Mouse (Mus musculus) heart, embryonic 11.5 days (tissue): Measurements from ENCODE around the gene Anapc15. TPM values are rescaled to one million over a fixed set of nuclear protein-coding genes. Genes with fewer than 3 reads are reported as not detected.

Experiments used
- ATAC-seq: fragments of 200-750 bp; cut with Nextera tagmentation; replicated peaks from 2 replicates; pipeline ENCODE4 v1.8.0; 2017; ENCODE audit warnings: moderate library complexity; ENCODE audit not compliant: insufficient number of reproducible peaks, low FRiP score, low TSS enrichment
- H3K27ac ChIP-seq: fragments of 300-500 bp; sonication (generic); 2 replicates; pipeline ENCODE4 v1.5.1; 2014; ENCODE audit warnings: mild to moderate bottlenecking, low read depth, low read length
- H3K27me3 ChIP-seq: fragments of 300-500 bp; sonication (generic); 2 replicates; pipeline ENCODE4 v1.6.1; 2014; ENCODE audit warnings: mild to moderate bottlenecking, low read length, mixed read lengths; ENCODE audit not compliant: control insufficient read depth, insufficient read depth
- H3K36me3 ChIP-seq: fragments of 300-500 bp; sonication (generic); 2 replicates; pipeline ENCODE4 v1.6.1; 2014; ENCODE audit warnings: mild to moderate bottlenecking, low read length, moderate library complexity, mixed read lengths; ENCODE audit not compliant: control insufficient read depth, insufficient read depth
- H3K4me1 ChIP-seq: fragments of 300-500 bp; sonication (generic); 2 replicates; pipeline ENCODE4 v1.6.1; 2014; ENCODE audit warnings: low read length; ENCODE audit not compliant: control insufficient read depth, insufficient read depth
- H3K4me2 ChIP-seq: fragments of 300-500 bp; sonication (generic); 2 replicates; pipeline ENCODE4 v1.6.1; 2014; ENCODE audit warnings: mild to moderate bottlenecking, moderate library complexity
- H3K4me3 ChIP-seq: fragments of 300-500 bp; sonication (generic); 2 replicates; pipeline ENCODE4 v1.5.1; 2014; ENCODE audit warnings: low read depth, low read length
- H3K9ac ChIP-seq: fragments of 300-500 bp; sonication (generic); 2 replicates; pipeline ENCODE4 v1.6.1; 2014; ENCODE audit warnings: mild to moderate bottlenecking, low read depth, low read length, moderate library complexity
- H3K9me3 ChIP-seq: fragments of 300-500 bp; sonication (generic); replicated peaks from 2 replicates; pipeline ENCODE4 v1.6.1; 2016; ENCODE audit warnings: low read length; ENCODE audit not compliant: control insufficient read depth
- WGBS: fragments of 180-500 bp; shearing (Covaris S2); extraction: QIAGEN DNeasy Blood & Tissue Kit; methylation state at CpG from one replicate; pipeline ENCODE4 v1.1.7; 2014; ENCODE audit not compliant: insufficient replicate concordance; 5-methylcytosine and 5-hydroxymethylcytosine counted together
- polyA plus RNA-seq: library from polyadenylated mRNA; unstranded; fragments of >200 nt; fragmentation: Nextera tagmentation; extraction: Ambion mirVana; gene quantifications from 2 replicates; pipeline ENCODE4 v1.2.1, GENCODE M21; 2014

Gene Anapc15
- polyA plus RNA-seq, 1 experiment from 2014 or later: 73.3 TPM

GRCm38 (mm10) chr7:101862291-101862690 lies 1.2 kb upstream of the Anapc15 start:
- no peaks in the 10 kb centered on the region for H3K27me3 ChIP-seq
- H3K9me3 ChIP-seq: no peaks in the 10 kb centered on the region
- H3K4me2 ChIP-seq: no peak overlapping the region
- no peaks in the 10 kb centered on the region for H3K4me1 ChIP-seq
- no peak overlapping the region for H3K27ac ChIP-seq
- H3K9ac ChIP-seq: no peak overlapping the region
- 57% methylated on average over 3 of the region's 3 CpGs for WGBS
- no peak for ATAC-seq
- no peak overlapping the region for H3K4me3 ChIP-seq
- H3K36me3 ChIP-seq: no peaks in the 10 kb centered on the region

- no peak overlapping the region for H3K4me3 ChIP-seq
- no peak overlapping the region for H3K4me2 ChIP-seq
- no peak overlapping the region for H3K9ac ChIP-seq
- peaks cover 3% of the 10 kb centered on the region; the same call in 1 of the 2 replicates for H3K4me1 ChIP-seq
- ATAC-seq: no peak
- H3K27me3 ChIP-seq: no peaks in the 10 kb centered on the region
- WGBS: 75% methylated on average over 11 of the region's 11 CpGs
- H3K27ac ChIP-seq: no peak overlapping the region
- no peaks in the 10 kb centered on the region for H3K9me3 ChIP-seq
- H3K36me3 ChIP-seq: no peaks in the 10 kb centered on the region
These were observed 3.2 kb downstream of the Anapc15 start for GRCm38 (mm10) chr7:101866491-101867265.

GRCm38 (mm10) chr7:101867482-101867881 lies 4.0 kb downstream of the Anapc15 start:
- no peak overlapping the region for H3K4me2 ChIP-seq
- 92% methylated on average over 4 of the region's 4 CpGs for WGBS
- no peak overlapping the region for H3K27ac ChIP-seq
- H3K9ac ChIP-seq: no peak overlapping the region
- H3K9me3 ChIP-seq: no peaks in the 10 kb centered on the region
- H3K36me3 ChIP-seq: no peaks in the 10 kb centered on the region
- H3K4me3 ChIP-seq: no peak overlapping the region
- ATAC-seq: no peak
- peaks cover 3% of the 10 kb centered on the region; the same call in 1 of the 2 replicates for H3K4me1 ChIP-seq
- H3K27me3 ChIP-seq: no peaks in the 10 kb centered on the region

GRCm38 (mm10) chr7:101868241-101869162 lies 5.0 kb downstream of the Anapc15 start:
- Histone ChIP-seq H3K27ac (0 out of 2 replicates have a peak overlapping the region, but pooled peaks have one; percentile 1), H3K4me1 (peaks cover 3% of the 10 kb centered on the region; the same call in 1 of the 2 replicates), H3K9ac (no peak overlapping the region), H3K9me3 (no peaks in the 10 kb centered on the region), H3K4me3 (no peak overlapping the region), H3K27me3 (no peaks in the 10 kb centered on the region), H3K36me3 (no peaks in the 10 kb centered on the region), H3K4me2 (no peak overlapping the region)
- ATAC-seq: peak; percentile 32; the same call in 1 of the 2 replicates
- WGBS: 69% methylated on average over 13 of the region's 13 CpGs

- no peak for ATAC-seq
- H3K4me3 ChIP-seq: no peak overlapping the region
- H3K36me3 ChIP-seq: no peaks in the 10 kb centered on the region
- WGBS: 67% methylated on average over 7 of the region's 7 CpGs
- peaks cover 3% of the 10 kb centered on the region; the same call in 1 of the 2 replicates for H3K4me1 ChIP-seq
- H3K27ac ChIP-seq: 0 out of 2 replicates have a peak overlapping the region, but pooled peaks have one; percentile 1
- no peak overlapping the region for H3K4me2 ChIP-seq
- no peaks in the 10 kb centered on the region for H3K9me3 ChIP-seq
- H3K27me3 ChIP-seq: no peaks in the 10 kb centered on the region
- no peak overlapping the region for H3K9ac ChIP-seq
These were observed 5.6 kb downstream of the Anapc15 start for GRCm38 (mm10) chr7:101869163-101869500.

GRCm38 (mm10) chr7:101870629-101871028 lies 7.1 kb downstream of the Anapc15 start, which contains the start of gene Folr1:
Gene Folr1 (minus strand): TSS chr7:101870788.
- Histone ChIP-seq H3K36me3 (no peaks in the 10 kb centered on the region), H3K4me1 (peaks cover 3% of the 10 kb centered on the region; the same call in 1 of the 2 replicates), H3K9ac (no peak within 1 kb of the TSS), H3K4me2 (peak within 1 kb of the TSS; percentile 11; the same call in 1 of the 2 replicates), H3K27me3 (no peaks in the 10 kb centered on the region), H3K9me3 (no peaks in the 10 kb centered on the region), H3K4me3 (no peak within 1 kb of the TSS), H3K27ac (peak within 1 kb of the TSS; percentile 68)
- no peak for ATAC-seq
- 71% methylated on average over 2 of the region's 2 CpGs for WGBS

GRCm38 (mm10) chr7:101871296-101871695 lies 7.8 kb downstream of the Anapc15 start:
- peak overlapping the region; percentile 68 for H3K27ac ChIP-seq
- no peaks in the 10 kb centered on the region for H3K27me3 ChIP-seq
- no peak overlapping the region for H3K4me3 ChIP-seq
- H3K9ac ChIP-seq: no peak overlapping the region
- peaks cover 3% of the 10 kb centered on the region; the same call in 1 of the 2 replicates for H3K4me1 ChIP-seq
- no peaks in the 10 kb centered on the region for H3K9me3 ChIP-seq
- no peaks in the 10 kb centered on the region for H3K36me3 ChIP-seq
- 59% methylated on average over 3 of the region's 3 CpGs for WGBS
- ATAC-seq: peak; percentile 43; the same call in 1 of the 2 replicates
- H3K4me2 ChIP-seq: peak overlapping the region; percentile 11; the same call in 1 of the 2 replicates

- no peak overlapping the region for H3K27ac ChIP-seq
- no peak overlapping the region for H3K4me2 ChIP-seq
- WGBS: 93% methylated on average over 1 of the region's 1 CpGs
- no peak overlapping the region for H3K4me3 ChIP-seq
- H3K4me1 ChIP-seq: peaks cover 3% of the 10 kb centered on the region; the same call in 1 of the 2 replicates
- H3K9ac ChIP-seq: no peak overlapping the region
- no peaks in the 10 kb centered on the region for H3K36me3 ChIP-seq
- no peak for ATAC-seq
- no peaks in the 10 kb centered on the region for H3K27me3 ChIP-seq
- H3K9me3 ChIP-seq: no peaks in the 10 kb centered on the region
These were observed 12.5 kb downstream of the Anapc15 start for GRCm38 (mm10) chr7:101875978-101876377.
